Mouse (Mus musculus) CD4-positive naive resting alpha-beta T cell, adult 76 days (primary cell): ENCODE results near the gene Trem3. TPM values are rescaled to one million over a fixed set of nuclear protein-coding genes. Genes with fewer than 3 reads are reported as not detected.

ENCODE experiments used
- total RNA-seq: library from RNA; stranded (reverse); gene quantifications from one replicate; pipeline ENCODE4 v1.2.4, GENCODE M21; 2023

Trem3 gene
- total RNA-seq = not detected

GRCm38 (mm10) chr17:48247221-48247928 lies at the start of gene Trem3:
TSS of gene Trem3 (plus strand) at chr17:48247777.

GRCm38 (mm10) chr17:48232518-48232917 lies 15.1 kb upstream of the Trem3 start, which contains the start of gene Trem1:
TSS of gene Trem1 (plus strand) at chr17:48232768.

DNA sequence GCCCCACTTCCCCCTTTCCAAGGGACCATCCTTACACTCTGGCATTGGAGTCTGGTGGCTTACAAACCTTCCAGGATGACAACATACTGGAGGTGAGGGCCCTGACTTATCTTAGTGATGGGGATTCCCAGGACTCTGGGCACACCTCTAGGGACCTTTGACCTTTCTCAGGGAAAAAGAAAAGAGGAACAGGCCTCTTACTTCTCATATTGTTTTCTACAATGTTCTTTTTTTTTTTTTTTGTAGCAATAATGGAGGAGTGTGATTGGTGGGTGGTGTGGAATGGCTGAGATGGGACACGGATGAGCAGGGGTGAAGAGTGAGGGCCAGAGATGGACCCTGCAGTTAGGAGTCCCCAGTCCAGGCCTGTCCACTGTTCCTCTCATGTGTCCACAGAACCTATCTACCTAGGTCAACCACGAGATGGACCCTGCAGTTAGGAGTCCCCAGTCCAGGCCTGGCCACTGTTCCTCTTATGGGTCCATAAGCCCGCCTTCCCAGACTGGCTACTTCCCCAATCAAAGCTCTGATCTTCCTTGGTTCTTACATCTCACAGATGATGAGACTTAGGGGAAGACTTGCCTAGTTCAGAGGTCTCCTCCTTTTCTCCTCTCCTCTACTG lies 16.3 kb downstream of the Trem3 start, which contains the start of gene Treml4:
Gene Treml4 (plus strand): TSS at position 555 of the 622 bp plus-strand sequence.

GRCm38 (mm10) chr17:48299203-48299602 lies 51.6 kb downstream of the Trem3 start, which contains the start of gene Treml2:
TSS of gene Treml2 (plus strand) at chr17:48299498.

Other genes with a start within 250 kb of the Trem3 start
- not detected for gene 1700122O11Rik, start 209.5 kb upstream of the Trem3 start, total RNA-seq
- gene 1700067P10Rik, start 158.5 kb upstream of the Trem3 start, total RNA-seq = not detected
- not detected for gene 9830107B12Rik, start 101.5 kb upstream of the Trem3 start, total RNA-seq
- gene A530064D06Rik, start 80.5 kb upstream of the Trem3 start, total RNA-seq = 0.73 TPM
- gene Trem1, start 15.0 kb upstream of the Trem3 start, total RNA-seq = 1.5 TPM
- gene Treml4, start 16.5 kb downstream of the Trem3 start, total RNA-seq = 4.2 TPM
- 87.7 TPM for gene Treml2, start 51.7 kb downstream of the Trem3 start, total RNA-seq
- gene B430306N03Rik, start 68.4 kb downstream of the Trem3 start, total RNA-seq = 4.7 TPM
- gene Trem2, start 98.6 kb downstream of the Trem3 start, total RNA-seq = 0.56 TPM
- 1.2 TPM for gene Treml1, start 112.1 kb downstream of the Trem3 start, total RNA-seq
- gene Nfya, start 162.1 kb downstream of the Trem3 start, total RNA-seq = 70.0 TPM
- 23.9 TPM for gene Oard1, start 162.2 kb downstream of the Trem3 start, total RNA-seq
- gene Apobec2, start 185.2 kb downstream of the Trem3 start, total RNA-seq = 0.53 TPM
- gene Tspo2, start 203.7 kb downstream of the Trem3 start, total RNA-seq = 1.4 TPM
- gene Unc5cl, start 207.1 kb downstream of the Trem3 start, total RNA-seq = 12.7 TPM